Mouse (Mus musculus) liver, postnatal 0 days (tissue): ENCODE data around the gene Lztfl1.

Source experiments
- CTCF ChIP-seq: sonication (generic); IDR thresholded peaks from 2 replicates; pipeline ENCODE4 v1.5.1; 2016; ENCODE audit warnings: antibody characterized with exemption, low read depth
- EP300 ChIP-seq: IDR thresholded peaks from 2 replicates; pipeline ENCODE4 v1.6.1; 2016; ENCODE audit warnings: antibody characterized with exemption, low read depth, mild to moderate bottlenecking

- TF ChIP-seq CTCF (no peak), EP300 (no peak)
These were observed 13.8 kb upstream of the Lztfl1 start for GRCm38 (mm10) chr9:123731271-123731670.
